Mouse (Mus musculus): Measurements from ENCODE around the gene Abcc12.

Gene Abcc12

DNA sequence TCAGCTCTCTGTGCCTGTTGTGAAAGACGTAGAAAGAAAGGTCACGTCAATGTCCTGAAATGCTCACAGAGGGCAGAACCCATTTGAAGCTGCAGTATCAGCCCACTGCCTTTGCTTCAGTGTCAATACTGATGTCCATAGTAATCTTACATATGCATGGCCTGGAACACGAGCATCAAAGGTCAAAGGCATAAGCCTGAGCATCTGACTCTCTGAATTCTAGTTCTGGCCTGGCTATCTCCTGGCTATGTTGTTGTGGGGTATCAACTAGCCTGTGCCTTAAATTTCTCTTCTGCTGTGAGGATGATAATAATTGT is 141.5 kb downstream of the Abcc12 start:
- in situ Hi-C loops (cut with MboI; ENCODE audit: low sequenced_read_pairs): no loop called here

GRCm38 (mm10) chr8:86438133-86438982 is 142.1 kb downstream of the Abcc12 start:
- in situ Hi-C loops (cut with MboI; ENCODE audit: low sequenced_read_pairs): no loop called here

DNA sequence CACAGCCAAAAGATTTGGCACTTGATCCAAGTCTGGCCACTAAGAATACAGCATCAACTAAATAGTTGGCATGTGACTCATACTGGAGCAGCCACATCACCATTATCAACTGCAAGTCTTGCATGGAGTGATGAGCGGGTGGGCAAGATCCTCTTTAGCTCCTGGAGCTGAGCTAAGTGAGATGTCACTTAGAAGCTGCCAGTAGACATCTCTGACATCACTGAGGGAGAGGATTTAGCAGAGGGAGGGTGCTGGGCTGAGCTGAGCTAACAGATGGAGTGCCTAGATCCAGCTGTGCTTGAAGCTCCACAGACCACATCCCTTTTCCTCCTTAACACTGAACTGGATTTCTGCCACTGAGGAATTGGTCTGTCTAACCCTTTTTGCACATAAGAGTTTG is 143.1 kb downstream of the Abcc12 start:
- in situ Hi-C loops (cut with MboI; ENCODE audit: low sequenced_read_pairs): no loop called here
